Mouse (Mus musculus) cerebellum, postnatal 14 days (tissue): Measurements from ENCODE around the gene Mdc1.

Experiments used
- DNase-seq, 2 experiments: peaks; one replicate each; pipeline ENCODE4 v3.0.0; 2021; ENCODE audit warnings: mixed read lengths in 2 of 2

Mdc1 gene

DNA sequence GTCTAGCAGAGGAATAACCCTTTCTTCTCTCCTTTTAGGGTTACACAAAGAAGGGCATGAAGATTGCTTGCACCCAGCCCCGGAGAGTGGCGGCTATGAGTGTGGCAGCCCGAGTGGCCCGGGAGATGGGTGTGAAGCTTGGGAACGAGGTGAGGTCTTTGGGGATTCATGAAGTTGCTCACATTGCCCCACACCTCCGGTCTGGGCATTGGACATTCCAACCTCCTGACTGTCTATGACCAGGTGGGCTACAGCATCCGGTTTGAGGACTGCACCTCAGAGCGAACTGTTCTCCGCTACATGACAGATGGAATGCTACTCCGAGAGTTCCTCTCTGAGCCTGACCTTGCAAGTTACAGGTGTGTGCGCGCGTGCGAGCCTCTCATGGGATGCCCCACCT, 42.5 kb downstream of the Mdc1 start:
- DNase-seq, result no peak

GRCm38 (mm10) chr17:35887725-35888124, 46.4 kb downstream of the Mdc1 start:
- DNase-seq, result no peak

DNA sequence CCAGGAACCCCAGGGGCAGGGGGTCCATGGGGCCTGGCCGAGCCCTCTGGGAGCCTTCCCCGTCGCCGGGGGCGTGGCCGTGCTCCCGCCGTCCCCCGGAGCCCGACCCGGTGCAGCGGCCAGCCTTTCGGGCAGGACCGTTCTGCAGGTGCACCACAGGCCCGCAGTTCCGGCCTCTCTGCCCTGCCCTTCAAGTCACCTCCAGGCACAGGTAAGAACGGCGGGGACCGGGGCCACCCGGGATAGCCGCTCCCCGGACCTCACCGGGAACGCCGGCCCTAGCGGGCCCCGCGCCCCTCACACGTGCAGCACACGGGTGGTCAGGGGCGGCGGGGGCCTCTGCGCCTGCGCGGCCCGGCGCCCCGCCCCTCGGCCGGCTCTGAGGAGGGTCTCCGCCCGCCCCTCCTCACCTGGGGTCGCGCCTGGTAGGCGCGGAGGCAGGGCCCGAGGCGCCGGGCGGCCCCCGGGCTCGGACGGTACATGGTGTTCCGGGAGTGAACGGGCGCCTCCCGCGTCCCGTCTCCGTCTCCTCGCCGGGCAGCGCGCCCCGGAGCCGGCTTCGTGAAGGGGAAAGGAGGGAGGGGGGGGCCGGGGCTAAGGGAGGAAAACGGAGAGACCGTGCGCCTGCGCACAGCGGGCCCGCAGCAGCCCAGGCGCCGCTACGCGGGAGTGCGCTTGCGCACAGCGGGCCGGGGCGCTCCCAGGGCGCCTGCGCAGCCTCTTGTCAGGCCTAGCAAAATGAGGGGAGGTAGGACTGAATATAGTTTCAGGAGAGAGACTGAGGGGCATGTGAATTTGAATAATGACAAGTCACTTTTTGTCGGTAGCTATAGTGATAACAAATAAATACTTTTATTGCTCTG, 55.7 kb downstream of the Mdc1 start, which contains the start of gene 2310061I04Rik:
TSS of gene 2310061I04Rik (minus strand) at position 651 of the 863 bp plus-strand sequence.
- DNase-seq, result peak; percentile 93 to 97

DNA sequence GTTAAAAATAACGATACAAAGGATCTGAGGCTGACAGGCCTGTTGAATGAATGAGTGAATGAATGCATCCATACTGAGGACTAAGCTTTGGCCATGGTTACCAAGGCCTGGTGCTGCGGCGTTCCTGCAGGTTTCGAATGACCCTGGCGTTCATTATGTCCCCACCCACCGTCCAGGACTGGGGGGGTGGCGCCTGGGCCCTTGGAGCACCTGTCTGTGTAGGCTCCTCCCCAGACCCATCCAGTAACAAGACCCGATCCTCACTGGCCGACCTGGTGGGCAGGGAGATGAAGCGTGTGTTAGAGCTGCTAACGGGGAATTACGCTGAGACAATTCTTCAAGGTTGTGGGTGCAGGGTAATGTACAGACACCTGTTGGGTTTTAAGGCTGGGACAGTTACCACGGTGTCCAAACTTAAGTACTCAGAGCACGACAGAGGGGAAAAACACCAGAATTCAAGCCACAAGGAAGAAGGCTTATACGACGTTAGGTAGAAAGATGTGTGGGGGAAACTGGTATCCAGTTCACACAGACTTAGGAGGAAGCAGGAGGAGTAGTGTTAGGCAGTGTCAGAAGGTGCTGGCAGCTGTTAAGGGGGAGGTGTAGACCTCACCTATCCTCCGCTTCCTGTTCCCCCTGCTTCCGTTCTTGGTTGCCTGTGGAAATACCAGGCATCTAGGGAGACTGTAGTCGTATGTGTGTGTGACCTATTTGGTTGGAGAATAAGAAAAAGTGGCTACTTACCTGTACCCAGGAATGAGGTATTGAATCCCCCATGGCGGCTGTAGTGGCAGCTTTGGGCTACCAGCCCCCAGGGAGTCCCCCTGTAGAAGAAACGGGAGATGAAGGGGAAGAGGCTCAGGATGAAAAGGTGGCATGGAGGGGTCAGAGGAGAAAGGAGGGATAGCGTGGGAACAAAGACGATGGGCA, 56.6 kb downstream of the Mdc1 start:
- peak; percentile 55 to 68 for DNase-seq

DNA sequence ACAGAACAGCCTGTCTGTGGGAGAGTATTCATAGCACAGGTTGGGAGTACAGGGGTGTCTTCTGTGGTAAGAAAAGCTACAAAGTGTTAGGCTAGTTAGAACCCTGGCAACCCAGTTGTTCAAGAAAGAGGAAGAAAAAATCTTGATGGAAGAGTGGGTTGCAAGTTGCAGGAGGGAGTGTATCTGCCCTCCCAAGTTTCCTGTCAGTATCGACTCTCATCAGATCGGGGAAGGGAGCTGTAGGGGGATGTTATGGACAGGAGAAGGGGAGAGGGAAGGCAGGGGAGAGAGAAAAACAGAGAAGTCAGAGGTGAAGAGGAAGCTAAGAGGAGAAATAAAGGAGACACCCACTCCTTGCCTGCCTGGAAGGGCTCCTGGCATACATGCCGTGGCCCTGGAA, 59.3 kb downstream of the Mdc1 start:
- DNase-seq, result no peak

DNA sequence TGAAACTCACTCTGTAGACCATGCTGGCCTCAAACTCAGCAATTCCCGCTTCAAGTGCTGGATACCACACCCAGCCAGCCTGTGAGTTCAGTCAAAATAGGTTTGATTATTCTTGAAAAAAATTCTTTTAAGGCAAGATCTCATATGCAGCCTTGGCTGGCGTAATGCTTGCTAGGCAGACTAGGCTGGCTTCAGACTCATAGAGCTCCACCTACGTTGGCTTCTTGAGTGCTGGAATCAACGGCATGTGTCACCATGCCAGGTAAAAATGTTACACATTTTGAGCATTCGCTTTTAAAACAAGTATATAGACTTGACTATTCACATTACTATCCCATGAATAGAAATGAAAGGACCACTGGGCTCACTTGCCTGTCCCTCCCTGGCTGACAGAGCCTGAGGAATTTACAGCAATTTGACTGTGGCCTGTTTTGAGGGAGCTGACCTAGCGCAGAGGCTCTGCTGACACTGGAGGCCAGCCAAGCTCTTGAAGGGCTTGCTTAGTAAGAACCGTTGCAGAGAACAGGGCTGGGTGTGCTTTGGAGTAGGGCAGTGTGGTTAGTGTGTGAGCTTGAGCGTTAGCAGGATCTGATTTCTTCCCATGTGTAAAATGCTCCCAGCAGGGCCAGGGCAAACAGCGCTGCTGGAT, 62.2 kb downstream of the Mdc1 start:
- no peak for DNase-seq

DNA sequence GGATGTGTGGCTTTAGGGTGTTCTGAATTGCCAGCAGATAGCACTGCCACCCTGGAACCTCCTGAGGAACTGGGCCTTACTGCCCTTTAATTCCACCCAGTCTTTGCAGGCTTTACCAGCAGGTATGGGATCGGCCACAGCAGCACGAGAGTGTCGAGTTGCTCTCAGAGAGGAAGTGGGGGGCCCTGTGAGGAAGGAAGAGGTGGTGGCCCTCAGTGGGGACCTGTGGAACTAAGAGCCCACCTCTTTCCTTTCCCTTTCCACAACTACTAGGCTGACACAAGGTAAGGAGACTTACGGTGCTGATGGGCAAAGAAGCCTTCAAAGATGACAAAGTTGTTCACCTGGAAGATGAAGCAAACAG, 62.7 kb downstream of the Mdc1 start:
- no peak for DNase-seq

- no peak for DNase-seq
Observed at GRCm38 (mm10) chr17:35905587-35905986, 64.3 kb downstream of the Mdc1 start.

DNA sequence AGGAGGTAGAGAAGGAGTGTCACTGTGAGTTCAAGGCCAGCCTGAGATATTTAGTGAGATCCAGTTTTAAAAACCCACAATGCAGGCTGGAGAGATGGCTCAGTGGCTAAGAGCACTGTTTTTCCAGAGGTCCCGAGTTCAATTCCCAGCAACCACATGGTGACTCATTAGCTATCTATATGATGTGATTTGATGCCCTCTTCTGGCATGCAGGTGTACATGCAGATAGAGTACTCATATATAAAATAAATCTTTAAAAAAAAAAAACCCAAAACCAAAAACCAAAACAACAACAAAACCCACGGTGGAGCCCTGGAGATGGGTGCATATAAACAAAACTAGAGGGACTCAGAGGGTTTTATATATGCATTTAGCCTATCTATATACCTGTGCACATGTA, 66.3 kb downstream of the Mdc1 start:
- DNase-seq, result no peak
